Mouse (Mus musculus) layer of hippocampus, adult 9-10 months (tissue): Measurements from ENCODE around the gene Esam.

Experiments
- DNase-seq: peaks from one replicate; pipeline ENCODE4 v3.0.0; 2022; ENCODE audit warnings: low spot score

Esam gene

DNA sequence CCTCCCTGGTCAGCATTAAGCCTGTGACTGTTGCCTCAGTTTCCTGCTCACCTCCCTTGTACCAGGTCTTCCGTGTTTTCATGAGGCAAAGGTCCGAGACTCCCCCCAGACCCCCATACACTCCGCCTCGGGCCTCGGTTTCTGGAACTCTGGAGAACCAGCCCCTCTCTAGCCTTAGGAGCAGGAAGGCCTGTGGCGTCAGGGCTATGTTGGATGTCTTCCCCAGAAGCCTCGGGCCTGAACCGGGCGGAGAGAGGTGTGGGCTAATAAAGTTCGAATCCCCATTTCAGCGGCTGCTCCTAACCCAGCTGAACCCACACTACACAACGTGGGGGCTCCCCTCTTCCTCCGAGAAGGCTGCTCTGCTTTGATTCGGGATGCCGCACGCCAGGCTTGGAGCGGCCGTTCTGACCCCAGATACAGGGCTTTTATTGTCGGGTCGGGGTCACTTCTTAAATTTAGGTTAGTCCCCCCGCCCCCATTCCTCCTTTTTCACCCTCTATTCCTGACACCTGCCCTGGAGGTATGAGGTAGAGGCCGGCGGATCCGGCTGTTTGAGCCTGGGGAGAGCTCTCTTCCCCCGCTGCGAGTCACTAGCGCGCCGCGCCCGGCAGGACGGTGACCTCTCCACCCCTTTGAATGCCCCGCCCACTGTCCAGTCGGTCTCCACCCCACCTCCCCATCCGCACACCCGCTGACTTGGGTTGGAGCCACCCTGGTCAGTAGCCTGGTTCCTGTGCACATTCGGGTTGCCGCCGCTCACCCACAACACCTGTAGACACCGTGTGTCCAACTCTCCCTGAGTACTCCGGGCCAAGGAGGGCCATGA, at the start of gene Esam:
TSS of gene Esam (plus strand) at position 683 of the 829 bp plus-strand sequence.
- DNase-seq: no peak

DNA sequence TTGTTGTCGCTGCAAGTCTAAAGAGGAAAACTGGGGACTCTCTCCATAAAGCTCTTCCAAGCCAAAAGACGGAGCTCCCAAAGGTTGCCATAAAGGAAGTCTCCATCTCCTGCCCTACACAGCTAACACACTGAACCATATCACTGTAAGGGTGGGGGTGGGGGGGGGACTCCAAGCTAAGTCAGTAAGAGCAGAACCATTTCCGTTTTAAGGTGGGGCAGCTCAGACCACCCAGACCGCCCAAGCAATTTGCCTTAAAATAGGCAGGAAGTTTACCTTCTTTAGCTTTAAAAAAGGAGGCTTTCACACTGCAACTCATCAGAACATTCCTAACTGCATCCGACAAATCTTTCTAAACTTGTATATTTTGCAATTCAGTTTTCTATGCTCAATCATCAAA, 42.7 kb upstream of the Esam start:
- DNase-seq: no peak

DNA sequence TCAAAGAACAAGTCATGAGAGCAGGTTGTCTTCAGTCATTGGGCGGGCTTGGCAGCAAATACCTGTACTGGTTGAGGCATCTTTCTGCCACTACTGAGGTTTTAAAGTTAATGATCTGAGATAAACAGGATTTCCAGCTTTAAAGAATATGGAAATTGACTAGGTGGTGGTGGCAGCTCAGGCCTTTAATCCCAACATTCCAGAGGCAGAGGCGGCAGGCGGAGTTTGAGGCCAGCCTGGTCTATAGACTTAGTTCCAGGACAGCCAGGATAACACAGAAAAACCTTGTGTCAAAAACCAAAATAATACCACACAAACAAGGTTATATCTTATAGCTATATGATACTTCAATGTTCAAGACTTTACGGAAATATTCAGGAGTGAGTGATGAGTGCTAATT, 39.8 kb upstream of the Esam start:
- no peak for DNase-seq

DNA sequence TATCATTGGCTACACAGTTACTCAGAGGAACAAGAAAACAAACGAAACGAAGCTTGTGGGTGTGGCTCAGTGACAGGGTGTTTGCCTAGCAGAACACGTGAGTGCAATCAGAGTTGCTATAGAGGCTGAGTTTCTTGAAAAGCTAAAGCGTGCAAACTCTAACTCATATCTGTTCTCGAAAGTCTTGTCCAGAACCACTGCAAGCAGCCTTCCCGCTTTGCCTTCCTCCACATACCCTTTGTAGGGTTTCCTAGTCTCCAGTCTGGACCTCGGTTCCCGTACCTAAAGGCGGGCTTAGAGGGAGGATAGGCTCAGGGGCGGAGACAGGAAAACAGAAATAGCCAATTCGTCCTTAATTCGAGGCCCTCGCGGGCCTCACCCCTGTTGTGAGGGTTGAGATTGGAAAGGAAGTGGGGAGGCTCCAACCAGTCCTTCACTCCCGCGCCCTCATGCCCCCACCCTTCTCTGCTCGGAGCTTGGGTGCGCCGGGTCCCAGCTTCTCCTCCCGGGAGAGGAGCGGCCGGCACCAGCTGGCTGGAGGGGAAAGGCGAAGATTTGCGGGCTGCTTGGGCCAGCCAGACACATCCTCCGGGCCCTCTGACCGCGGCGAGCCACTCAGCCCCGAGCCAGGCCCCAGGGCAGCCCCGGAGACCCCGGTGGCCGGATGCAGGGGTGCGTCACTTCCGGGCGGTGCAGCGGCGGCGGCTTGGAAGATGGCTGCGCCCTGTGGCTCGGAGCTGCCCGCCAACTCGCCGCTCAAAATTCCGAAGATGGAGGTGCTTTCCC, 39.1 kb upstream of the Esam start, which contains the start of gene Msantd2:
TSS of gene Msantd2 (plus strand) at position 709 of the 786 bp plus-strand sequence.
- peak; percentile 53 for DNase-seq

DNA sequence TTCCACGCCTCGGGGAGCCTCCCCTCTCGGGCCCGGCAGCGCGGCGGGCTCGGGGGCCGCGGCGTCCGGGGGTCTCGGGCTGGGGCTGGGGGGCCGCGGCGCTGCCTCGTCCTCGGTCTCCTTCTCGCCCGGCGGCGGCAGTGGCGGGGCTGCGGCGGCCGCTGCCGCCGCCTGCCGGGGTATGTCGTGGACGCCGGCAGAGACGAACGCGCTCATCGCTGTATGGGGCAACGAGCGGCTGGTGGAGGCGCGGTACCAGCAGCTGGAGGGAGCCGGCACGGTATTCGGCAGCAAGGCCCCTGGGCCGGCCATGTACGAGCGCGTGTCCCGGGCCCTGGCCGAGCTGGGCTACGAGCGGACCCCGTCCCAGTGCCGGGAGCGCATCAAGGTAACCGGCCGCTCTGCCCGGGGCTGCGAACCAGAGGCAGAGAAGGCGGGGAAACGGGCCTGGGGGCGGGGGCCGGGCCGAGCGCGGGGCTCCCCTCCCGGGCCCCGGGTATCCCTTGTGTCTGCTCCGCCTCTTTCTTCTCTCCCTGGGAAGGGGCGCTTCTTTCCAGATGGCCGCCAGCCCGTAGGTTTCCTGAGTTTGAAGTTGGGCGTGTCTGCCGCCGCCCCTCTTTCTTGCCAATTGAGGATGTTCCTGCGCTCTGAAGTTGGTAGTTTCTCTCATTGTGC, 38.3 kb upstream of the Esam start:
- DNase-seq: no peak

DNA sequence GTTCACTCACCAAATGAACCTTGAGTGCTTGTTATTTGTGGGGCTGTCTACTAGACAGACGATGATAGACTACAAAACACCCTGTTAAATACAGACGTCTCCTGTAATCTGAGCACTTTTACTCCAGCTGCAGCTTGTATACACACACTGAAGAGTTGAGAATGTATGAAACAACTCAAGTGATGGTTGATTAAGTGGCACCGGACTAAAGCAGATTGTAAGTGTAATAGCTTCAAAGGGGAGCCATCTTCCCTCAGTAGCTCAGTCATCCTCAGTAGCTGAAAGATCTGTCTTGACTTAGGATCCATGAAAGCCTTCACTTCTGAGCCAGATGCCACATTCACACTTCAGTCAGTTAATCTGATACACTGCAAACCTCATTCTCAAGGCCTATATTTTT, 32.1 kb upstream of the Esam start:
- no peak for DNase-seq

DNA sequence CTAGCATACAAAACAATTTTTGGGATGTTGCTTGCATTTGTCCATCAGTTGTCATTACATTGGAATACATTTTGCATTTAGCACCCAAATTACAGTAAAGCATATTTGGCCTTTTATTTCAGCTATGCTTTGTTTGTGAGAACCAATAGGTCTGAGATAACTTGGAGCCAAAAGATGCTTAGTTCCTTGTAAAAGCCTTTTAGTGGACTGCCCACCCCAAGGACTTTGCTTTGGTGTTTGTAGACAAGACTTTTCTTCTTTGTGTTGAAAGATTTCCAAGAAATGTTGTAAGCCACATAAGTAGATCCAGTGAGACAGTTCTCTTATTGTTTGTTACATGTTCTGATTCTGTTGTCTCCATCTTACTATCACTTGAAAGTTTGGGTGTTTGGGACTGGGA, 31.6 kb upstream of the Esam start:
- DNase-seq: no peak

DNA sequence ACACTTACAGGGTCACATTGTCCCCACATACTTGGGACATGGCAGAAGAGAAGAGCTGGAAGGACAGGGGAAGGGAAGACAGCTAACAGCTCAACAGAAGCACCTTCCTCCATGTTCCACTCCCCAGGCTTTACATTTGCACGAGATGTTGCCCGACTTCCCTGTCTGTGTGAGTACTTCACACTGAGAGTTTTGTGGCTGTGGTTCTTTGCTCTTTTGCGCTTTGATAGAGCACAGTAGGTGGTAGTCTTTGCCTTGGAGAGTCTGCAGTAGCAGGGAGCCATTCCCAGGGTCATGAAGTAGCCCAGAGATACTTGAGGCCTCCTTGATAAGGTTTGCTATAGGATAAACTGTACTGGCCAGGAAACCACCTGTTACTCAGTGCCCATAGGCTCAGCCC, 27.7 kb upstream of the Esam start:
- no peak for DNase-seq

DNA sequence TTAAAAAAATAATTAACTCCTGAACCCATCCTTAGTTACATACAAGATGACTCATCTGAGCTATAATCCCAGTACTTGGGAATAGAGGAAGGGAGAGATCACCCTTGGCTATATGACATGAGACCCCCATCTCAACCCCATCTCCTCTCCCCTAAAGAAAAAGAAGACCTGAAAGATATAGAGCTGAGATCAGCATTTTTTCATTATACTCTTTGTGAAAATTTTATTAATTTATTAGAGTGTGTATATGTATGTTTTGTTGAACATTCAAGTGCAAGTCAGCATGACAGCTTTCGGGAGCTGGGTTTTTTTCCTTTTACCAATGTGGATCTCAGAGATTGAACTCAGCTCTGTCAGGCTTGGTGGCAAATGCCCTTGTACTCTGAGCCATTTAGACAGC, 26.7 kb upstream of the Esam start:
- no peak for DNase-seq

DNA sequence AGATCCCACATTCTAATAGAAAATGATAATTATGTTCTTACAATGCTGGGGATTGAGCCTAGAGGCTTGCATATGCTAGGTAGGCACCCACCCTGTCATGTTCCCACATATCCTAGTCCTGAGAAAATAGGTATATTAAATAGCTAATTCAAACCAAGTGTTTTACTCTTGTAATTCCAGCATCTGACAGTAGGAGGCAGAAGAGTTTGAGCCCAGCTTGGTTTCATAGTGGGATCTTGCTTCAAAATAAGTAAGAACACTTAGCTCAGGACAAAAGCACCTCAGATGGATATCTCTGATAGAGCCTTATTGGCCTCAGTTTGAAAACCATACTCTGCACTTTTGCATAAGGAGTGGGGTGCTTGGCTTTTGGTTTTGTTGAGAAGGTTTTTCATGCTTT, 23.5 kb upstream of the Esam start:
- DNase-seq: no peak

DNA sequence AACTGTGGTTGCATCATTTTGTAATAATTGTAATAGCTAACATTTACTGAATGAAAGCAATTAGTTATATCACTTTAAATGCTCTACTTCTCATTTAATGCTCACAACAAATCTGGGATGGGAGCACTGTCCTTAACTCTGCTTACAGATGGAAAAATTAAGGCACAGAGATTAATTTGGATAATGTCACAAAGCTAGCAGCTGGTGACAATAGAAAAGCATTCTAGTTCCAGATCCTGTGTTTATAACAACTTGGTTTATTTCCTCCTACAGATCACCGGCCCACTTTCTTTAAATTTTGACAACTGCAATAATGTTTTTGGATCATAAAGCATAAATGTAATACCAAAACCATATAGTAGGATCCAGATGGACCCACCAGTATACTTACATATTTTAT, 21.9 kb upstream of the Esam start:
- DNase-seq: no peak

DNA sequence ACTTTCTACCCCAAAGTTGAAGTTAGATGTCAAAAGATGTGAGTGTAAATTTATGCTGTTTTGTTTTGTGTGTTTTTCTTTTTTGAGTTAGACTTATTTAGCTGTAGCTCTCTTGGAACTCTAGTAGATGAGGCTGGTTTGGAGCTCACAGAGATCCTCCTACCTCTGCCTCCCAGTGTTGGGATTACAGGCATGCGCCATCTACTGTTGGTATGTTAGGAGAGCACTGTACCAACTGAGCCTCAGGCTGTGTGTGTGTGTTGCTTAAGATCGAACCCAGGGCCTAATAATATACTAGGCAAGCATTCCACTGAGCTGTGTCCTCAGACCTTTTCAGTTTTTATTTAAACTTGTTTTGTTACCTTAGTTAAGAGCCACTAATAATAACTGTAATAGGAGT, 15.8 kb upstream of the Esam start:
- no peak for DNase-seq

DNA sequence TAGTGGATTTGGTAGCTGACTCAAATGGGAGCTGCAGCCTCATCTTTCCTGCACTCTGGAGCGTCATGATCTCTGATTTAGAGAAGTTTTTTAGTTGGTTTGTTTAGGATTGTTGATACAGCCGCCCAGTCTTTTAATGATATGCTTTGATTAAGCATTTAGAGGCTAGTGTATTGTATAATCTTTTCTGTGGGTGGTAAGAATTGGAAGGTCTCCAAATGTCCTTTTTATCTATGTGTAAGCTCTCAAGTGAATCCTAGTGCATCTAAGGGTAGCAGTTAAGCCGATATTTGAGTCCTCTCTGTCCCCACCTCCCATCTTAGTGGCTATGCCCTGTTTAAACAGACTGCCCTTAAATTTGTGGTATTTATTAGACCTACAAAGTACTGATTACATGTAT, 13.4 kb upstream of the Esam start:
- DNase-seq: no peak

DNA sequence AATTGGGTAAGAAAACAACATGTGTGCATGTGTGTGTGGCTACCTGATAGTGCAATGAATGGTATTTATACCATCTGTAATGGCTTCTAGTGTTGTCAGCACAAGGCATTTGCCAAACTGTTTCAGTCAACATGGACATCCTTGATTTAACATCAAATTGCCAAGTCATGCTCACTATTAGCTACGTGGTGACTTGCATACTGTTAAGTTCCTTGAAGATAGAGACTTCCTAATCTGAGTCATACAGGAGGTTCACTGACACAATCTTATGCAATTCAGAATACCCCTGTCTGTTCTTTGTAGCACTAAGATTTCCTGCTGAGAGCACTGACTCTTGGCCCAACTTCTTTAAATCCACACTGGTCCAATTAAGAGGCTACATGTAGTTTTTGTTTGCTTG, 10.4 kb upstream of the Esam start:
- DNase-seq: no peak

DNA sequence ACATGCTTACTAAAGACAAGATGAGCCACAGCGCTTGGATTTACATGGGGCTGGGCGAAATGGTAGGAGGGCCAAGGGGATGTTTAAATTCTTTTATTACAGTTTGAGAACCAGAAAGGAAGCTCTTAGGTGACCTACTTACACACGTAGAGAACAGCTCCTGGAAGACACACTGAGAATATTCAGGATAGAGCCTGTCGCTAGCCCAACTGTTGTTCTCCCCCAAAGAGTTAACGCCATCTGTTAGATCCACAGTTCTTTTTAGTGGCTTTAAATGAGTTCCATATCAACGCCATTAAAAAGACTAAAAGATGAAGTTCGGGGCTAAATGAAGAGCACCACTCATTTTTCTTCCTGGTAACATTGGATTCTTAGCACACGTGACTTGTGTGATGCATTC, 8.9 kb upstream of the Esam start:
- no peak for DNase-seq

DNA sequence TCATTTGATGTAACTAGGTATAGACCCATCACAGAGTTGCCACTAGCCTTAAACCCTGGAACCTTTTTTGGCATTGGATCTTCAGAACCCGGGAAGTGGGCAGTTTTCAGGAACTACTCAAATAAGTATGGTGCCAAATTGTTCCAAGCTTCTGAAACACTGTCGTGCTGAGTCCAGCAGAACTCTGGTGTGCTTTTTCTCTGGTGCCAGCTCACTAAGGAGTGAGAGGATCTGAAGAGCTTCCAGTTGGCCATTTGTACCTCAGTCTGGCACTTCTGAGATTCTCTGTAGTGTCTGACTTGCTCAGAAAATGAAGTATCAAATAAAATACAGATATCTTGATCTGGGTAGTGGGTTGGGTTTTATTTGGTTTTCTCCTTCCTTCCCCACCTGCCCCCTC, 7.9 kb upstream of the Esam start:
- no peak for DNase-seq

DNA sequence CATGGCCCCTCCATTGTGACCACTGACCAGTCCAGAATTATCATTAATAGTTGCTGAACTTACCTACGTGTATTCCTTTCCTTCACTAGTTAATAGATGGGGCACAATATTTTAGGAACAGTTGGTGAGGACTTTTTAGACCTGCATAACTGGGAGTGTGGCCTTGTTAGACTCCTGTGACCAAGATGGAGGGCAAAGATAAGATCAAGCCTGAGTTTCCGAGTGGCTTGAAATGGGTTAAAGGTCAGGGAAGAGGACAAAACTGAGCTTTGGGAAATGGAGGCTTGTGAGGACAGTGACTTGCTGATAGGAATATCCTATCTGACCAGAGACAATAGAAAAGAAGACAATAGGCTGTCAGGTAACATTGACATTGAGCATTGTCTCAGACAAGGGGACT, 2.4 kb upstream of the Esam start:
- DNase-seq: no peak

DNA sequence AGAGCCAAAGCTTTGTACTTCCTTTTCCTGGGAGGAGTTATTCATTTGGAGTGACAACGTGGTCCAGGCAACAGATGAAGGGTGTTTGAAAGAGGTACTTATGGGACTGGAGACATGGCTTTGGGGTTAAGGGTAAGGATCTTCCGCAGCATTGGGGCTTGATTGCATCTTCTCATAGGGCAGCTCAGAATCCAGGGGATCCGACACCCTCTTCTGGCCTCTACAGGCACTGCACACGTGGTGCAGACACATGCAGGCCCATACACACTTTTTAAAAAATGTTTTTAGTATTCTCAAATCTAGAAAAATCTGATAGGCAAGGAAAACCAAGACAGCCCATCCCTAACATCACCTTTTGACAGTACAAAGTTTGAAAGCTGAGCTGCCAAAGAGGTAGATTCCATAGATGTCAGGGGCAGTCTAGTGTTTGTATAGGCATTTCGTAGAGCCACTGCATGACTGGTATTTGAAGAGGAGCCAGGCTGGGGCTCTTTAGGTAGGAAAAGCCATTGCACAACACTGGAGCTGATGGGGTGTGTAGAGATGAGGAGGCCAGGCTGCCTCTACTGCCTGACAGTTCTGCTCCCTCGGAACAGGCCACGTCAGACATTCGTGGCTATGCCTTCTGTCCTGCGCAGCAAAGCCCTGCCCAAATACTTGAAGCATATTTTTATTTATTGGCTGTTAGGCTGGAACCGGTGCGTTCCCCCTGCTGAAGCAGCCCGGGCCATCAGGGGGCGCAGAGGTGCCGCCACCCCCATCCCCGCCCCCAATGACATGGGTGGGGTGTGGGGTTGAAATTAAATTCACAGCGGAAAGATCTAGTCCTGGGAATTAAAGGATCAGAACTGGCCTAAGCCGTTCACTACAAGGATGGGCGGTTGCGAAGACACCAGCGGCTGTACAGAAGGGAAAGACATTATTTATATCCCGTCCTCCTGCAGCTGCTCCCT, 1.2 kb upstream of the Esam start:
- DNase-seq: no peak

DNA sequence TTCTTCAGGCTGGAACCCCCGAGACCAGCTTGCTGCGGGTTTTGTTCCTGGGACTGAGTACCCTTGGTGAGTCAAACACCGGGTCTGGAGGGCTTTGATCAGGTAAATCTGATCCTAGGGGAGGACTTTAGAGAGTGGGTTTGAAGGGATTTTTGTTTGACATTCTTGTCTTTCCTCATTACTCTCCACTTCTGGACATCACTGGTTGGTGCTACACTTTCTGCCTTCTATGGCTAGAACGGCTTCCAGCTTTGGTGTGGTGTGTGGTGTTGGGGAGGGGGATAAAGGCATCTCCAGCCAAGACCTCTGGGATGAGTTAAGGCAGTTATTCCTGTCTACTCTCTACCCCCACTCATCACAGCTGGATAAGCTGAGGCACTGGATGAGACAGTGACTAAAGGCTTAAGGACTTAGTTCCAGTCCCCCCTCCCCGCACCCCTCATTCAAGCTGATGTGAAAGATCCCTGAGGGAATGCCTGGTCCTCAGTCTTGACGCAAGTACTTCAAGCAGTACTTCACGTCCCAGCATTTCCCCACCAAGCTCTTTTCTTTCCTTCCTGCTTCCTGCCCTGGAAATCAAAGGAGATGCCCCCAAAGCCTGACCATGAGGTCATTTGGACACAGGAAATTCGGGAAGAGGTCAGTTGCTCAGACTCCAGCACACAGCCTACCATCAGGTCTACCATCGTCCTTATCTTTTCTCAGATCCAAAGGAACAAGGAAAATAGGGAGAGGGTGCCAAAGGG, 520 bp downstream of the Esam start:
- no peak for DNase-seq

DNA sequence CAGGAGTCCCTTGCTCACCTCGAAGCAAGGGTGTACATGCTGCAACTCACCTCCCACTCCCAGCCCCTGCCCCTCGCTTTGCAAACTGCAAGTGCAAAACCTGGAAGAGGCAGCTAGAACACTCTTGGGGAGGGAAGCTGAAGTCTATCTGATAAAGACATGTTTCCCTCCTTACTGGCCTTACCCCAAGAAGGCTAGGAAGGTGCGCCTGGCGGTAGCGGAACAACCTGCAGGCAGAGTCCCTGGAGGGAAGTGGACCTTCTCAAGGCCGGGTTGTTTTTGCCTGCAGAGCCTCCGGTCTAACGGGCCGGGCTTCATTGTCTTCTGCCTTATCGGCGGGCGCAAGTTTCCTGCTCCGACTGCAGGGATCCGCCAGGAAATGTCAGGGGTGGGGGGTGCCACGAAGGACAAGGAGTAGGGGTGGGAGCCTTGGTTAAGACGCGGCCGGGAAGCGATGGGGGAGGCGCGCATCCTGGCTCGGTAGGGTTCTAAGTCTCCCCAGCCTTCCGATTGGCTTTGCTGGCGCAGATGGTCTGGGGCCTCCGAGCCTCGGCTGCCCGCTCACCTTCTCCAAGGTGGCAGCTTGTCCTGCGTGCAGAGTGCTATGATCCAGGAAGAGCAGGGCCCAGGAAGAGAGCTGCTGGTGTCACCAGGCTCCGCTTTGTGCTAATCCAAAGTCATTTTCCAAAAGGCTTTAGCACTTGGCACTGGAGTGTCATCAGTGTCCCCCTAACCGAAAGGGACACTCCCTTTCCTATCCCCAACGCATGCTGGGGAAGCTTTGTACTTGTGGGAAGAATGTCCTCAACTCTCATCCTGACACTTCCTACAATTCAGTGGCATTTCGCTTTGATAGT, 2.4 kb downstream of the Esam start:
- DNase-seq: no peak
